Mouse (Mus musculus) urinary bladder, postnatal 4 days (tissue): ENCODE data around the gene Lrp2bp.

Experiments used
- DNase-seq, 2 experiments: peaks; one replicate each; pipeline ENCODE4 v3.0.0; 2021 to 2022; ENCODE audit warnings: low spot score in 2 of 2

The Lrp2bp gene

GRCm38 (mm10) chr8:46024392-46024791, 25.3 kb downstream of the Lrp2bp start:
- DNase-seq: no peak

- DNase-seq: no peak
Observed at GRCm38 (mm10) chr8:46036217-46036616, 37.1 kb downstream of the Lrp2bp start.

GRCm38 (mm10) chr8:46039666-46040065, 40.6 kb downstream of the Lrp2bp start:
- DNase-seq: no peak

- DNase-seq: no peak
Observed at GRCm38 (mm10) chr8:46040260-46040659, 41.2 kb downstream of the Lrp2bp start.

GRCm38 (mm10) chr8:46072798-46073197, 73.7 kb downstream of the Lrp2bp start:
- DNase-seq: no peak

GRCm38 (mm10) chr8:46073540-46074140, 74.5 kb downstream of the Lrp2bp start:
- no peak for DNase-seq

GRCm38 (mm10) chr8:46075223-46075622, 76.1 kb downstream of the Lrp2bp start:
- DNase-seq: no peak

- no peak for DNase-seq
Observed at GRCm38 (mm10) chr8:46078866-46079265, 79.8 kb downstream of the Lrp2bp start.
